Comparison of ENCODE assay signal across 8 mouse cellular contexts in genomic region chr4:151860441-151861331, GRCm38 (mm10). TPM values are rescaled to one million over a fixed set of nuclear protein-coding genes. Genes with fewer than 3 reads are reported as not detected.
DNase-seq lines count a peak whose midpoint lies in the region; ATAC-seq and TF ChIP-seq lines count a peak whose summit lies in the region.

No protein-coding gene starts in this region.

- TF ChIP-seq CTCF in E14TG2a.4 (conservative IDR thresholded peaks at IDR 0.05; ENCODE audit: low read length): no peak

- peak; percentile 29 to 58 for DNase-seq in adrenal gland, adult 18-20 months (ENCODE audit: low spot score in 2 of 2)
- peak; percentile 42 for DNase-seq in kidney, postnatal 14 days
- peak; percentile 50 for DNase-seq in lung, postnatal 25 days (ENCODE audit: low spot score)
- peak; percentile 13 for DNase-seq in spleen, adult 12 weeks (ENCODE audit: low spot score)
- no peak for DNase-seq in layer of hippocampus, adult 8-10 months (ENCODE audit: low spot score in 2 of 2)

- H3K36me3 ChIP-seq in E14TG2a.4 (ENCODE audit: insufficient read depth, low read length): peaks cover 28% of the 10 kb centered on the region
- H3K36me3 ChIP-seq in embryonic facial prominence, embryonic 12.5 days: no peaks in the 10 kb centered on the region; the same call in 1 of the 2 replicates
- no peaks in the 10 kb centered on the region for H3K36me3 ChIP-seq in heart, embryonic 15.5 days

- no peaks in the 10 kb centered on the region for H3K9me3 ChIP-seq in E14TG2a.4 (ENCODE audit: low read length)
- no peaks in the 10 kb centered on the region for H3K9me3 ChIP-seq in embryonic facial prominence, embryonic 12.5 days
- no peaks in the 10 kb centered on the region for H3K9me3 ChIP-seq in heart, embryonic 15.5 days (replicated peaks)

- peaks cover 41% of the 10 kb centered on the region for H3K4me1 ChIP-seq in E14TG2a.4 (replicated peaks; ENCODE audit: low read depth, low read length)
- H3K4me1 ChIP-seq in embryonic facial prominence, embryonic 12.5 days: peaks cover 12% of the 10 kb centered on the region
- peaks cover 29% of the 10 kb centered on the region for H3K4me1 ChIP-seq in heart, embryonic 15.5 days (replicated peaks)

- 3% methylated on average over 33 of the region's 63 CpGs for WGBS in embryonic facial prominence, embryonic 12.5 days
- 2% methylated on average over 42 of the region's 63 CpGs for WGBS in heart, embryonic 15.5 days

- 0 out of 2 replicates have a peak overlapping the region, but pooled peaks have one; percentile 31 for H3K27ac ChIP-seq in embryonic facial prominence, embryonic 12.5 days
- peak overlapping the region; percentile 90 for H3K27ac ChIP-seq in heart, embryonic 15.5 days

- peak overlapping the region; percentile 79 for H3K9ac ChIP-seq in embryonic facial prominence, embryonic 12.5 days
- peak overlapping the region; percentile 88 for H3K9ac ChIP-seq in heart, embryonic 15.5 days

- no peak for ATAC-seq in embryonic facial prominence, embryonic 12.5 days (ENCODE audit: insufficient number of reproducible peaks, insufficient read depth, low FRiP score, low TSS enrichment)
- 0 out of 2 replicates have a peak, but pooled peaks have one; percentile 1 for ATAC-seq in heart, embryonic 15.5 days (replicated peaks; ENCODE audit: insufficient number of reproducible peaks, insufficient read depth, low FRiP score, low read depth)

- H3K27me3 ChIP-seq in E14TG2a.4 (ENCODE audit: insufficient read depth, low read length): no peaks in the 10 kb centered on the region
- no peaks in the 10 kb centered on the region for H3K27me3 ChIP-seq in embryonic facial prominence, embryonic 12.5 days
- H3K27me3 ChIP-seq in heart, embryonic 15.5 days: no peaks in the 10 kb centered on the region

- H3K4me3 ChIP-seq in E14TG2a.4 (replicated peaks; ENCODE audit: low read length): peak overlapping the region; percentile 87
- H3K4me3 ChIP-seq in embryonic facial prominence, embryonic 12.5 days: peak overlapping the region; percentile 76
- peak overlapping the region; percentile 88 for H3K4me3 ChIP-seq in heart, embryonic 15.5 days

- peak overlapping the region; percentile 89 for H3K4me2 ChIP-seq in embryonic facial prominence, embryonic 12.5 days (replicated peaks)
- H3K4me2 ChIP-seq in heart, embryonic 15.5 days: peak overlapping the region; percentile 94

RNA-seq across cellular contexts. Expression of gene Camta1, which starts 1.0 kb away (rescaled TPM):
- total RNA-seq in adrenal gland, adult 18-20 months (2021): 10 to 100 TPM; 37.2 to 38.2 TPM
- 107 and 115 TPM in 2 replicates for polyA plus RNA-seq in embryonic facial prominence, embryonic 12.5 days (2016; fragmentation: Nextera tagmentation; extraction: Ambion mirVana)
- 116 and 165 TPM in 2 replicates for polyA plus RNA-seq in heart, embryonic 15.5 days (2015; fragmentation: Nextera tagmentation; extraction: Ambion mirVana)
- total RNA-seq in layer of hippocampus, adult 8-10 months (2022): 100 to 1,000 TPM; 236 to 299 (median 267) TPM

Comparison
In these comparisons a context has a peak if more than half of its experiments do, and no peak if none do; other contexts are left out.
1. DNase-seq: peak in adrenal gland, adult 18-20 months (2 of 2), kidney, postnatal 14 days (single experiment), lung, postnatal 25 days (single experiment) and spleen, adult 12 weeks (single experiment); none in layer of hippocampus, adult 8-10 months (0 of 2).
2. RNA of gene Camta1, which starts 1.0 kb away (total RNA-seq): 236 to 299 TPM in layer of hippocampus, adult 8-10 months; 37.2 to 38.2 TPM in adrenal gland, adult 18-20 months; every median in the first group is over 4 times any median in the second.
3. Peak in every context shown above with its lines, with median percentiles within 50 percentile points of each other: H3K4me3 ChIP-seq.